Comparison of ENCODE assay signal across 23 mouse cellular contexts in the genomic region with DNA sequence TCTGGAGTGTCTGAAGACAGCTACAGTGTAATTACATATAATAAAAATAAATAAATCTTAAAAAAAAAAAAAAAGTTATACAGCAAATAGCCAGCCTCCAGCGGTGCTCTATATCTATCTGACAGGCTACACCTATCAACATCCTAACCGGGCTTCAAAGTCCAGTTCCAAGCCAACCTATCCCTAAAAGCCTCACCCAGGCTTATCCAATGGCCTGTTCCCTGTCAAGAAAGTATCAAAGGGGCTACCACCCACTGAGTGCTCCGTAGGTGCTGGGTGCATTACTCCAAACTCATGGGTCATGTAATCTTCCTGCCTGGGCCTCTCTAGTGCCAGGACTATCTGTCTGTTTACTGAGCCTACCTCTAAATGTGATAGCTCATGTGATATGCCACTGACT. TPM values are rescaled to one million over a fixed set of nuclear protein-coding genes. Genes with fewer than 3 reads are reported as not detected.
A peak's percentile ranks its signal among the peaks of the same experiment; 100 is the strongest.
DNase-seq lines count a peak whose midpoint lies in the region; ATAC-seq and TF ChIP-seq lines count a peak whose summit lies in the region.
"Had no signal": no experiment of that assay in that cellular context is flagged by ENCODE, and none has a peak within 500 bp of the region (broad histone marks: within the 10 kb centered on the region; RNA-seq: fewer than 3 reads in every experiment).

No protein-coding gene starts in this region.

- 0 out of 2 replicates have a peak overlapping the region, but pooled peaks have one; percentile 19 for H3K27ac ChIP-seq in left cerebral cortex, adult 2 months
- peak overlapping the region; percentile 58; the same call in 1 of the 2 replicates for H3K27ac ChIP-seq in intestine, postnatal 0 days (ENCODE audit: low read depth, low read length)
- H3K27ac ChIP-seq in liver, embryonic 14.5 days: peak overlapping the region; percentile 78
- H3K27ac ChIP-seq: embryonic facial prominence, embryonic 13.5 days; forebrain, embryonic 15.5 days; kidney, embryonic 15.5 days; limb, embryonic 13.5 days; midbrain, embryonic 15.5 days had no signal

- peaks cover 20% of the 10 kb centered on the region; the same call in 1 of the 2 replicates for H3K4me1 ChIP-seq in intestine, postnatal 0 days (replicated peaks; ENCODE audit: control insufficient read depth, insufficient read depth, low read length)
- H3K4me1 ChIP-seq in liver, embryonic 14.5 days (replicated peaks; ENCODE audit: control insufficient read depth in 2 of 2, insufficient read depth in 2 of 2, low read length in 1 of 2): peaks cover 86 to 93% of the 10 kb centered on the region in 2 experiments

- WGBS in intestine, postnatal 0 days: 39% methylated on average over 3 of the region's 3 CpGs
- WGBS in liver, embryonic 14.5 days (ENCODE audit: insufficient replicate concordance): 61% methylated on average over 3 of the region's 3 CpGs

- no peaks in the 10 kb centered on the region for H3K36me3 ChIP-seq in intestine, postnatal 0 days (ENCODE audit: control insufficient read depth, insufficient read depth)
- peaks cover 27% of the 10 kb centered on the region for H3K36me3 ChIP-seq in liver, embryonic 14.5 days (replicated peaks; ENCODE audit: control insufficient read depth, insufficient read depth, low read depth)
- H3K36me3 ChIP-seq: forebrain, embryonic 15.5 days; heart, embryonic 12.5 days; midbrain, embryonic 15.5 days had no signal

- intact Hi-C loops in left cerebral cortex, adult 2 months (cut with DNase I): no loop called here
- intact Hi-C loops in left cerebral cortex, postnatal 4 days (cut with DNase I): no loop called here

- no peak overlapping the region for H3K9ac ChIP-seq in intestine, postnatal 0 days (ENCODE audit: low read depth, low read length)
- peak overlapping the region; percentile 37 for H3K9ac ChIP-seq in liver, embryonic 14.5 days (replicated peaks)
- H3K9ac ChIP-seq: embryonic facial prominence, embryonic 13.5 days; forebrain, embryonic 15.5 days; heart, embryonic 12.5 days; kidney, embryonic 15.5 days; limb, embryonic 13.5 days; midbrain, embryonic 15.5 days had no signal

- no peak overlapping the region for H3K4me3 ChIP-seq in left cerebral cortex, adult 2 months
- H3K4me3 ChIP-seq in intestine, postnatal 0 days (ENCODE audit: low read depth, low read length): no peak overlapping the region
- H3K4me3 ChIP-seq in liver, embryonic 14.5 days (ENCODE audit: insufficient read depth in 1 of 2, low read depth in 2 of 2, low read length in 2 of 2): no peak overlapping the region
- H3K4me3 ChIP-seq: embryonic facial prominence, embryonic 13.5 days; forebrain, embryonic 15.5 days; heart, embryonic 12.5 days; kidney, embryonic 15.5 days; limb, embryonic 13.5 days; midbrain, embryonic 15.5 days; myocyte had no signal

- H3K4me2 ChIP-seq in intestine, postnatal 0 days (replicated peaks; ENCODE audit: low read depth): no peak overlapping the region
- peak overlapping the region; percentile 43 for H3K4me2 ChIP-seq in liver, embryonic 14.5 days (ENCODE audit: low read depth)
- H3K4me2 ChIP-seq: embryonic facial prominence, embryonic 13.5 days; forebrain, embryonic 15.5 days; heart, embryonic 12.5 days; kidney, embryonic 15.5 days; limb, embryonic 13.5 days; midbrain, embryonic 15.5 days had no signal

- TF ChIP-seq EP300 in liver, embryonic 14.5 days (IDR thresholded peaks at IDR 0.05; ENCODE audit: low read depth): no peak

- ATAC-seq in intestine, postnatal 0 days: peak; percentile 76
- ATAC-seq in liver, embryonic 14.5 days (ENCODE audit: insufficient read depth): no peak
- no peak for ATAC-seq in megakaryocyte-erythroid progenitor cell, adult 5-6 weeks (replicated peaks; ENCODE audit: low FRiP score, low TSS enrichment, poor library complexity, severe bottlenecking)
- ATAC-seq: forebrain, embryonic 15.5 days; hindbrain, embryonic 16.5 days; lung, postnatal 0 days; midbrain, embryonic 15.5 days; Patski had no signal

- no peaks in the 10 kb centered on the region for H3K9me3 ChIP-seq in intestine, postnatal 0 days (ENCODE audit: control insufficient read depth)
- no peaks in the 10 kb centered on the region for H3K9me3 ChIP-seq in liver, embryonic 14.5 days (ENCODE audit: control insufficient read depth, low read length)
- H3K9me3 ChIP-seq: embryonic facial prominence, embryonic 13.5 days; forebrain, embryonic 15.5 days; heart, embryonic 12.5 days; kidney, embryonic 15.5 days; limb, embryonic 13.5 days; midbrain, embryonic 15.5 days had no signal

- DNase-seq in left cerebral cortex, adult 2 months (ENCODE audit: extremely low spot score in 1 of 2, low spot score in 2 of 2): no peak
- no peak for DNase-seq in left cerebral cortex, postnatal 4 days
- no peak for DNase-seq in liver, embryonic 14.5 days (ENCODE audit: low read depth in 3 of 3, low spot score in 3 of 3)
- no peak for DNase-seq in thymus, postnatal 4 days
- no peak for DNase-seq in right cerebral cortex, postnatal 25 days
- DNase-seq: adrenal gland, postnatal 10 days; cerebellum, adult 11 months; cerebellum, postnatal 10 days; gastrocnemius, postnatal 36 days; heart, postnatal 36 days; kidney, postnatal 4 days had no signal

- no peaks in the 10 kb centered on the region for H3K27me3 ChIP-seq in intestine, postnatal 0 days (replicated peaks; ENCODE audit: control insufficient read depth, insufficient read depth, low read length)
- no peaks in the 10 kb centered on the region for H3K27me3 ChIP-seq in liver, embryonic 14.5 days (ENCODE audit: control insufficient read depth, insufficient read depth, low read length)
- H3K27me3 ChIP-seq: embryonic facial prominence, embryonic 13.5 days; forebrain, embryonic 15.5 days; heart, embryonic 12.5 days; kidney, embryonic 15.5 days; limb, embryonic 13.5 days; midbrain, embryonic 15.5 days; Patski had no signal

- no peak for TF ChIP-seq CTCF in left cerebral cortex, adult 2 months (IDR thresholded peaks at IDR 0.05)
- TF ChIP-seq CTCF in intestine, postnatal 0 days (IDR thresholded peaks at IDR 0.05; ENCODE audit: low read depth): no peak
- no peak for TF ChIP-seq CTCF in liver, embryonic 14.5 days (IDR thresholded peaks at IDR 0.05; ENCODE audit: low read depth)

RNA-seq across cellular contexts. Expression of a gene that starts 23.4 kb away (rescaled TPM):
- total RNA-seq in left cerebral cortex, adult 2 months (2021): 100 to 1,000 TPM; 133 to 135 TPM
- total RNA-seq in left cerebral cortex, postnatal 4 days (2021): 100 to 1,000 TPM; 113 to 116 TPM
- 58.5 and 62.5 TPM in 2 replicates for polyA plus RNA-seq in intestine, postnatal 0 days (2015; fragmentation: Nextera tagmentation; extraction: Ambion mirVana)
- polyA plus RNA-seq in liver, embryonic 14.5 days (2012; rRNA removed): 72.2 and 81.6 TPM in 2 replicates
- polyA plus RNA-seq in liver, embryonic 14.5 days (2014; fragmentation: Nextera tagmentation; extraction: Ambion mirVana): 172 and 186 TPM in 2 replicates
- total RNA-seq in megakaryocyte-erythroid progenitor cell, adult 5-6 weeks (2014; fragmentation: Nextera tagmentation): 5.7 and 6.7 TPM in 2 replicates
- total RNA-seq in megakaryocyte-erythroid progenitor cell, adult 5-6 weeks (2017): 3.7 and 11.8 TPM in 2 replicates

RNA-seq across cellular contexts. Expression of a gene that starts 39.6 kb away (rescaled TPM):
- total RNA-seq in left cerebral cortex, adult 2 months (2021): 1 to 10 TPM; 2.5 to 3.0 TPM
- total RNA-seq in left cerebral cortex, postnatal 4 days (2021): 10 to 100 TPM in 1 of 2 experiments, 1 to 10 TPM in 1; 9.8 to 11.0 TPM
- polyA plus RNA-seq in intestine, postnatal 0 days (2015; fragmentation: Nextera tagmentation; extraction: Ambion mirVana): 15.3 and 16.1 TPM in 2 replicates
- 25.1 and 47.1 TPM in 2 replicates for polyA plus RNA-seq in liver, embryonic 14.5 days (2012; rRNA removed)
- polyA plus RNA-seq in liver, embryonic 14.5 days (2014; fragmentation: Nextera tagmentation; extraction: Ambion mirVana): 80.9 and 82.6 TPM in 2 replicates
- total RNA-seq in megakaryocyte-erythroid progenitor cell, adult 5-6 weeks (2014; fragmentation: Nextera tagmentation): 51.9 and 52.3 TPM in 2 replicates
- total RNA-seq in megakaryocyte-erythroid progenitor cell, adult 5-6 weeks (2017): 79.0 and 103 TPM in 2 replicates

RNA-seq across cellular contexts. Expression of a gene that starts 54.2 kb away (rescaled TPM):
- 1 to 10 TPM; 1.7 to 1.9 TPM for total RNA-seq in left cerebral cortex, adult 2 months (2021)
- 1 to 10 TPM; 1.7 to 1.9 TPM for total RNA-seq in left cerebral cortex, postnatal 4 days (2021)
- polyA plus RNA-seq in intestine, postnatal 0 days (2015; fragmentation: Nextera tagmentation; extraction: Ambion mirVana): 9.3 and 9.5 TPM in 2 replicates
- 0.51 and 0.92 TPM in 2 replicates for polyA plus RNA-seq in liver, embryonic 14.5 days (2012; rRNA removed)
- 0.47 and 0.51 TPM in 2 replicates for polyA plus RNA-seq in liver, embryonic 14.5 days (2014; fragmentation: Nextera tagmentation; extraction: Ambion mirVana)
- total RNA-seq in megakaryocyte-erythroid progenitor cell, adult 5-6 weeks (2014; fragmentation: Nextera tagmentation): not detected in 2 replicates
- not detected in 2 replicates for total RNA-seq in megakaryocyte-erythroid progenitor cell, adult 5-6 weeks (2017)
- polyA plus RNA-seq: myocyte had no signal

Comparison
In these comparisons a context has a peak if more than half of its experiments do, and no peak if none do; other contexts are left out.
1. H3K27ac ChIP-seq: peak in every context shown above with its lines; median percentile 78 in liver, embryonic 14.5 days; 58 in intestine, postnatal 0 days; 19 in left cerebral cortex, adult 2 months.
2. RNA of a gene that starts 23.4 kb away (total RNA-seq): 133 to 135 TPM in left cerebral cortex, adult 2 months and 113 to 116 TPM in left cerebral cortex, postnatal 4 days; 3.7 to 11.8 TPM in megakaryocyte-erythroid progenitor cell, adult 5-6 weeks; every median in the first group is over 4 times any median in the second.
3. RNA of a gene that starts 39.6 kb away (total RNA-seq): 51.9 to 103 TPM in megakaryocyte-erythroid progenitor cell, adult 5-6 weeks; 9.8 to 11.0 TPM in left cerebral cortex, postnatal 4 days and 2.5 to 3.0 TPM in left cerebral cortex, adult 2 months; every median in the first group is over 4 times any median in the second.